Mouse (Mus musculus) cerebellum, adult 11-12 months (tissue): ENCODE data around the gene Narfl.
"Not testable (repeated sequence)": the region's sequence is repeated elsewhere in the genome, so short reads cannot be mapped to it uniquely, and the experiment has no call there.

Source experiments
- DNase-seq: peaks from one replicate; pipeline ENCODE4 v3.0.0; 2022

The Narfl gene

GRCm38 (mm10) chr17:25807452-25807851 lies 33.9 kb downstream of the Narfl start:
- DNase-seq, result not testable (repeated sequence)

- DNase-seq, result no peak
Measured at GRCm38 (mm10) chr17:25808028-25808427, 34.5 kb downstream of the Narfl start.

- DNase-seq, result peak; percentile 97
Measured at GRCm38 (mm10) chr17:25808789-25809605, 35.4 kb downstream of the Narfl start, which contains the start of gene Fbxl16. TSS of gene Fbxl16 (plus strand) at chr17:25809085.

GRCm38 (mm10) chr17:25809606-25810340 lies 36.2 kb downstream of the Narfl start:
- peak; percentile 89 for DNase-seq

GRCm38 (mm10) chr17:25810890-25811289 lies 37.3 kb downstream of the Narfl start:
- no peak for DNase-seq

GRCm38 (mm10) chr17:25813471-25813870 lies 39.9 kb downstream of the Narfl start:
- no peak for DNase-seq

- DNase-seq, result no peak
Measured at GRCm38 (mm10) chr17:25817662-25818061, 44.1 kb downstream of the Narfl start.

GRCm38 (mm10) chr17:25818851-25819780 lies 45.5 kb downstream of the Narfl start:
- DNase-seq, result no peak

- peak; percentile 80 for DNase-seq
Measured at GRCm38 (mm10) chr17:25823452-25823851, 49.9 kb downstream of the Narfl start, which contains the start of gene Wdr24. TSS of gene Wdr24 (plus strand) at chr17:25823627.

- peak; percentile 44 for DNase-seq
Measured at GRCm38 (mm10) chr17:25824362-25825142, 51.0 kb downstream of the Narfl start.

GRCm38 (mm10) chr17:25825311-25825710 lies 51.7 kb downstream of the Narfl start:
- peak; percentile 51 for DNase-seq

GRCm38 (mm10) chr17:25825984-25826570 lies 52.5 kb downstream of the Narfl start:
- DNase-seq, result peak; percentile 58

- DNase-seq, result peak; percentile 52
Measured at GRCm38 (mm10) chr17:25827011-25827410, 53.4 kb downstream of the Narfl start.

GRCm38 (mm10) chr17:25827546-25828222 lies 54.1 kb downstream of the Narfl start:
- DNase-seq, result peak; percentile 64

GRCm38 (mm10) chr17:25828223-25828594 lies 54.6 kb downstream of the Narfl start:
- DNase-seq, result peak; percentile 70

- DNase-seq, result peak; percentile 80
Measured at GRCm38 (mm10) chr17:25828712-25829557, 55.4 kb downstream of the Narfl start, which contains the start of gene Jmjd8. TSS of gene Jmjd8 (plus strand) at chr17:25828867.

GRCm38 (mm10) chr17:25829558-25830017 lies 56.0 kb downstream of the Narfl start:
- peak; percentile 59 for DNase-seq

GRCm38 (mm10) chr17:25830200-25830753 lies 56.7 kb downstream of the Narfl start:
- peak; percentile 58 for DNase-seq

GRCm38 (mm10) chr17:25830806-25831431 lies 57.3 kb downstream of the Narfl start:
- peak; percentile 59 for DNase-seq
